Mouse (Mus musculus): Measurements from ENCODE around the gene Ugt2b38. TPM values are rescaled to one million over a fixed set of nuclear protein-coding genes. Genes with fewer than 3 reads are reported as not detected.

Ugt2b38 gene
- polyA plus RNA-seq (2017; shearing (Covaris generic)), result not detected

DNA sequence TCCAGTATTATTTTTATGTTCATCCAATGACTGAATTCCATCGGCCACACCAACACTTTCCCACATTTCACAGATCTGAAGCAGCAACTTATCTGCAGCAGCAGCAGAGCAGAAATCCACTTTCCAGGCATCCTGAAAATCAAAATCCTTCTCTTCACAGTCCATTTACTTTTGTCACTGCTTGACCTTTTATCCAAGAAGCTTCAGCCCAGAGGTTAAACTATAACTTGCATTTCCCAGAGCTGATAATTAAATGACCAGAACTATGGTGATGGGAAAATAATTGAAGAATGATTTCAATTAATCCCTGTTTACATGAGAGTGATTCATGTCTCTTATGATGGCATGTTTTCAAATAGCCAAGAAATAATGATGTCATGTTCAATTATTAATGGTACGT is at the start of gene Ugt2b38:
Gene Ugt2b38, minus strand, starts transcription at position 163 of the 400 bp plus-strand sequence.

Other genes with a start within 250 kb of the Ugt2b38 start
- not detected for gene Ugt2b37, start 169.4 kb downstream of the Ugt2b38 start, polyA plus RNA-seq (2017; shearing (Covaris generic))
- 0.17 TPM for gene Ugt2a3, start 87.0 kb downstream of the Ugt2b38 start, polyA plus RNA-seq (2017; shearing (Covaris generic))
- not detected for gene Ugt2a2, start 58.1 kb upstream of the Ugt2b38 start, polyA plus RNA-seq (2017; shearing (Covaris generic))
- gene Gm43638, start 62.6 kb upstream of the Ugt2b38 start, polyA plus RNA-seq (2017; shearing (Covaris generic)), result not detected
- not detected for gene Ugt2a1, start 66.7 kb upstream of the Ugt2b38 start, polyA plus RNA-seq (2017; shearing (Covaris generic))
- not detected for gene Sult1b1, start 114.0 kb upstream of the Ugt2b38 start, polyA plus RNA-seq (2017; shearing (Covaris generic))
- gene Sult1d1, start 144.8 kb upstream of the Ugt2b38 start, polyA plus RNA-seq (2017; shearing (Covaris generic)), result not detected
- not detected for gene Sult1e1, start 167.4 kb upstream of the Ugt2b38 start, polyA plus RNA-seq (2017; shearing (Covaris generic))
- not detected for gene Csn1s1, start 242.0 kb upstream of the Ugt2b38 start, polyA plus RNA-seq (2017; shearing (Covaris generic))